Mouse (Mus musculus): ENCODE results near the gene Mamstr. TPM values are rescaled to one million over a fixed set of nuclear protein-coding genes. Genes with fewer than 3 reads are reported as not detected.

Mamstr gene
- 2.5 and 2.7 TPM in 2 replicates for polyA plus RNA-seq (2015; fragmentation: Nextera tagmentation; extraction: Ambion mirVana)

GRCm38 (mm10) chr7:45639561-45640027, at the start of gene Mamstr:
Mamstr (plus strand) TSS chr7:45639977.
- Histone ChIP-seq H3K9me3 (no peaks in the 10 kb centered on the region), H3K4me2 (replicated peaks) (no peak within 1 kb of the TSS), H3K27ac (replicated peaks) (no peak within 1 kb of the TSS), H3K27me3 (no peaks in the 10 kb centered on the region), H3K4me3 (no peak within 1 kb of the TSS), H3K36me3 (peaks cover 8% of the 10 kb centered on the region; the same call in 1 of the 2 replicates), H3K4me1 (peaks cover 31% of the 10 kb centered on the region), H3K9ac (replicated peaks) (no peak within 1 kb of the TSS)
- 29% methylated on average over 19 of the region's 19 CpGs for WGBS
- no peak for ATAC-seq (replicated peaks)

DNA sequence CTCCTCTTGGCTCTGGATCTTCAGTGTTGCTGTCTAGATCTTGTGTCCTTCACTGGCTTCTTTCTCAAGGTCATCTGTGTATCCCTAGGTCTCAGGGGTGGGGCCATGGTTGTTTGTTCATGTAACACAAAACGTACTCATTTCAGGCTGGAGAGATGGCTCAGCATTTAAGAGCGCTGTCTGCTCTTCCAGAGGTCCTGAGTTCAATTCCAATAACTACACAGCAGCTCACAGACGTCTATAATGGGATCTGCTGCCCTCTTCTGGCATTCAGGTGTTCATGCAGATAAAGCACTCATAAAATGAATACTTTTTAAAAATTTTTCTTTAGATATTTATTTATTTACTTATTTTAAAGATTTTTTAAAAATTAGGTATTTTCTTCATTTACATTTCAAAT, 48.9 kb upstream of the Mamstr start:
- no peaks in the 10 kb centered on the region for H3K9me3 ChIP-seq
- no peak overlapping the region for H3K4me3 ChIP-seq
- no peak overlapping the region for H3K9ac ChIP-seq (replicated peaks)
- WGBS, result 66% methylated on average over 3 of the region's 3 CpGs
- no peak overlapping the region for H3K4me2 ChIP-seq (replicated peaks)
- H3K27me3 ChIP-seq, result no peaks in the 10 kb centered on the region
- no peaks in the 10 kb centered on the region; the same call in 1 of the 2 replicates for H3K36me3 ChIP-seq
- no peak for ATAC-seq (replicated peaks)
- no peak overlapping the region for H3K27ac ChIP-seq (replicated peaks)
- peaks cover 4% of the 10 kb centered on the region for H3K4me1 ChIP-seq

DNA sequence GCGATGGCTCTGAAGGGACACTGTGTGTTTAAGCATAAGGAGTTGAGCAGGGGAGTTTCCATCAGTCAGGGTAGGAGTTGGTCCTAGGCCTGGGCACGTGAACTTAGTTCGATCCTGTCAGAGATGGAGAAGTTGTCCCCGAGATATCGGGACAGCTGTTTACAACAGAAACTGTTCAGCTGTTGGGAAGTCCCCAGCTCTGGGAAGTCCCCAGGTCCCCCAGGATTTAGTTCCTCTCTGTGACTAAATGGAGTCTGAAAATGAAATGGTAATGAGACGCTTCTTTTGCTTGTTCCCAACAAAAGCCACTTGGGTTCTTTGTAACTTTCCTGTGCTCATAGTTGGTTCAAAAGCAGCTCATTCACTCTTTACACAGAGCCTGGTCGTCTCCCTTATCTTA, 47.9 kb upstream of the Mamstr start:
- H3K4me2 ChIP-seq (replicated peaks), result no peak overlapping the region
- no peak overlapping the region for H3K4me3 ChIP-seq
- WGBS, result 75% methylated on average over 7 of the region's 7 CpGs
- ATAC-seq (replicated peaks), result no peak
- no peaks in the 10 kb centered on the region for H3K36me3 ChIP-seq
- H3K9ac ChIP-seq (replicated peaks), result no peak overlapping the region
- no peak overlapping the region for H3K27ac ChIP-seq (replicated peaks)
- H3K4me1 ChIP-seq, result peaks cover 4% of the 10 kb centered on the region
- no peaks in the 10 kb centered on the region for H3K9me3 ChIP-seq
- H3K27me3 ChIP-seq, result no peaks in the 10 kb centered on the region

DNA sequence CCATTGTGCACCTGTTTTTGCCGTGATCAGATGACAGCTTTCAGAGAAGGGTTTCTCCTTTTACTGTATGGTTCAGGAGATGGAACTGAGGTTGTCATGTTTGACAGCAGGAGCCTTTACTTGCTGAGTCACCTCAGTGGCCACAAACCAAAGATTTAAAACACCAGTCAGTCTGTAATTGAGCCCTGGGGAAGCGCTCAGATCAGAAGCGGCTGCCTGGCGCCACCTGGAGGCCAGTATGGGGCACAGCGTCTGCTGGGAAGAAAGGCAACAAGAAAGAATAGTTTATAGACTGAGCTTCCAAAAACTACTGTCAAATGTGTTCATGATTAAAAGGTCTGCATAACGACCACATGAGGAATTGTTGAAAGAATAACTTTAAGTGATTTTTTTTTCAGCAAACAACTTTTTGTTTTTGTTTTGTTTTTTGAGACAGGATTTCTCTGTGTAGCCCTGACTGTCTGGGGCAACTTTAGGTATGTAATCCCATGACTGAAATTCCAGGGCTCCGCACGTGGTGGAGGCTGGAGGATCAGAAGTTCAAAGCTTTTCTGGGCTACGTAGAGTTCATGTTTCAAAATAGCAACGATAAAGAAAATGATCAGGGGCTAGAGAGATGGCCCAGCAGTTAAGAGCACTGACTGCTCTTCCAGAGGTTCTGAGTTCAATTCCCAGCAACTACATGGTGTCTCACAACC, 46.5 kb upstream of the Mamstr start:
- Histone ChIP-seq H3K9ac (replicated peaks) (no peak overlapping the region), H3K4me3 (no peak overlapping the region), H3K4me2 (replicated peaks) (no peak overlapping the region), H3K27me3 (no peaks in the 10 kb centered on the region), H3K27ac (replicated peaks) (no peak overlapping the region), H3K36me3 (no peaks in the 10 kb centered on the region), H3K4me1 (peaks cover 4% of the 10 kb centered on the region), H3K9me3 (no peaks in the 10 kb centered on the region)
- ATAC-seq (replicated peaks), result no peak
- 25% methylated on average over 10 of the region's 10 CpGs for WGBS

DNA sequence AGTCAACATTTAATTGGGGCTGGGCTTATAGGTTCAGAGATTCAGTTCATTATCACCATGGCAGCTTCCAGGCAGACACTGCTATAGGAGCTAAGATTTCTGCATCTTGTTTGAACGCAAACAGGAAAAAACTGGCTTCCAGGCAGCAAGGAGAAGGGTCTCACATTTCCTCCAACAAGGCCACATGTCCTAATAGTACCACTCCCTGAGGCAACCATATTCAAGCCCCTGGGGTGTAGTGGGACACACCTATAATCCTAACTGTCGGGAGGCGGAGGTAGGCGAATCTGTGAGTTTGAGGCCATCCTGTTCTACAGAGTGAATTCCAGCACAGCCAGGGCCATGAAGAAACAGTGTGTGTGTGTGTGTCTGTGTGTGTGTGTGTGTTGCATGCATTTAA, 44.6 kb upstream of the Mamstr start:
- 79% methylated on average over 4 of the region's 4 CpGs for WGBS
- Histone ChIP-seq H3K27me3 (no peaks in the 10 kb centered on the region), H3K4me1 (no peaks in the 10 kb centered on the region), H3K27ac (replicated peaks) (no peak overlapping the region), H3K9me3 (no peaks in the 10 kb centered on the region), H3K9ac (replicated peaks) (no peak overlapping the region), H3K4me2 (replicated peaks) (no peak overlapping the region), H3K36me3 (no peaks in the 10 kb centered on the region), H3K4me3 (no peak overlapping the region)
- no peak for ATAC-seq (replicated peaks)

GRCm38 (mm10) chr7:45596107-45596506, 43.7 kb upstream of the Mamstr start:
- Histone ChIP-seq H3K9me3 (no peaks in the 10 kb centered on the region), H3K9ac (replicated peaks) (no peak overlapping the region), H3K4me2 (replicated peaks) (no peak overlapping the region), H3K36me3 (no peaks in the 10 kb centered on the region), H3K4me1 (no peaks in the 10 kb centered on the region), H3K4me3 (no peak overlapping the region), H3K27me3 (no peaks in the 10 kb centered on the region), H3K27ac (replicated peaks) (no peak overlapping the region)
- no peak for ATAC-seq (replicated peaks)
- WGBS, result 82% methylated on average over 1 of the region's 1 CpGs

- no peaks in the 10 kb centered on the region for H3K9me3 ChIP-seq
- no peaks in the 10 kb centered on the region for H3K27me3 ChIP-seq
- no peak overlapping the region for H3K4me2 ChIP-seq (replicated peaks)
- H3K4me1 ChIP-seq, result no peaks in the 10 kb centered on the region
- 91% methylated on average over 5 of the region's 5 CpGs for WGBS
- no peak for ATAC-seq (replicated peaks)
- no peaks in the 10 kb centered on the region for H3K36me3 ChIP-seq
- no peak overlapping the region for H3K27ac ChIP-seq (replicated peaks)
- H3K4me3 ChIP-seq, result no peak overlapping the region
- no peak overlapping the region for H3K9ac ChIP-seq (replicated peaks)
Measured at GRCm38 (mm10) chr7:45597013-45597412, 42.8 kb upstream of the Mamstr start.

- no peaks in the 10 kb centered on the region for H3K4me1 ChIP-seq
- H3K9me3 ChIP-seq, result no peaks in the 10 kb centered on the region
- H3K9ac ChIP-seq (replicated peaks), result no peak overlapping the region
- no peak for ATAC-seq (replicated peaks)
- H3K4me3 ChIP-seq, result no peak overlapping the region
- no peak overlapping the region for H3K27ac ChIP-seq (replicated peaks)
- WGBS, result 88% methylated on average over 6 of the region's 6 CpGs
- no peaks in the 10 kb centered on the region for H3K36me3 ChIP-seq
- H3K4me2 ChIP-seq (replicated peaks), result no peak overlapping the region
- no peaks in the 10 kb centered on the region for H3K27me3 ChIP-seq
Measured at GRCm38 (mm10) chr7:45597527-45597926, 42.2 kb upstream of the Mamstr start.

DNA sequence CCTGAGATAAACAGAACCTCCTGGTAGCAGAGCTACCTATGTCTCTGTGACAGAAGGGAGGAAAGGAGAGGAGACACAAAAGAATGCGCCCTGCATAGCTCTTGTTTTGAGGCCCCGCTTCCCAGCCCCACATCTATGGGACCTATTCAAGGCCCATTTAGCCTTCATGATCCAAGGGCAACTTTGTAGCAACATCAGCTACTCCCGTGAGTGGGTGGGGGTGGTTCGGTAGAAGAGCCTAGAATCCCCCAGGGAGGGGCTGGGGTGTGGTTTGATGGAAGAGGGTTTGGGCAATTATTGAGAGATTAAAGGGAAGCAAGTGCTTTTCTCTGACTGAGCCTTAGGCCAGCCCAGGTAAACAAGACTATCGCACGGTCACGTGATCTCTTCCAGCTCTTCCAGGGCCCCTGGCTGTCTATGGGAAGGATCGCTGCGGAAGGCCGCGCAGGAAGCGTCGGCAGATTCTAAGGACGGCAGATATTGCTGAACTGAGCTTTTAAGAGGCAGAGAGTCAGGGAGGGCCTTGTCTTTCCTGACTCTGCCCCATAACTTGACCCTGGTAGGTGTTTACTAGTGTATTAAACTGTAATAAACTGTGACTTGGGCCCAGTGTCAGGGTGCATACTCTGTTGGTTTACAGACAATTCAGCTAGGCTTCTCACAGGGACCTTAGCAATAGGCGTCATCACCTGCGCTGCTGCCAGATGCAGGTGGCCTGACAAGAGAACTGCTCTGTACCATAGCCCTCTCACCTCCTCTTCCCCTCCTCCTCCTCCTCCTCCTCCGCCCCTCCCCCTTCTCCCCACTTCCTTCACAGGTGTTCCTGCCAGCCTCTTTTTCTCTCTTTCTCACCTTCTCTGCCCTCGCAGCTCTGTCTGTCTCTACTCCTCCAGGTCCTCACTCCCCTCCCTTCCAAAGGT, 40.6 kb upstream of the Mamstr start:
- H3K36me3 ChIP-seq, result no peaks in the 10 kb centered on the region
- H3K4me2 ChIP-seq (replicated peaks), result no peak overlapping the region
- 48% methylated on average over 18 of the region's 18 CpGs for WGBS
- ATAC-seq (replicated peaks), result no peak
- no peak overlapping the region for H3K27ac ChIP-seq (replicated peaks)
- H3K4me1 ChIP-seq, result no peaks in the 10 kb centered on the region
- H3K4me3 ChIP-seq, result no peak overlapping the region
- no peaks in the 10 kb centered on the region for H3K9me3 ChIP-seq
- no peaks in the 10 kb centered on the region for H3K27me3 ChIP-seq
- H3K9ac ChIP-seq (replicated peaks), result no peak overlapping the region

GRCm38 (mm10) chr7:45605704-45606289, 34.0 kb upstream of the Mamstr start:
- Histone ChIP-seq H3K27ac (replicated peaks) (no peak overlapping the region), H3K27me3 (no peaks in the 10 kb centered on the region), H3K9ac (replicated peaks) (no peak overlapping the region), H3K4me2 (replicated peaks) (no peak overlapping the region), H3K4me1 (no peaks in the 10 kb centered on the region), H3K4me3 (no peak overlapping the region), H3K9me3 (no peaks in the 10 kb centered on the region), H3K36me3 (no peaks in the 10 kb centered on the region)
- 82% methylated on average over 9 of the region's 9 CpGs for WGBS
- ATAC-seq (replicated peaks), result no peak

DNA sequence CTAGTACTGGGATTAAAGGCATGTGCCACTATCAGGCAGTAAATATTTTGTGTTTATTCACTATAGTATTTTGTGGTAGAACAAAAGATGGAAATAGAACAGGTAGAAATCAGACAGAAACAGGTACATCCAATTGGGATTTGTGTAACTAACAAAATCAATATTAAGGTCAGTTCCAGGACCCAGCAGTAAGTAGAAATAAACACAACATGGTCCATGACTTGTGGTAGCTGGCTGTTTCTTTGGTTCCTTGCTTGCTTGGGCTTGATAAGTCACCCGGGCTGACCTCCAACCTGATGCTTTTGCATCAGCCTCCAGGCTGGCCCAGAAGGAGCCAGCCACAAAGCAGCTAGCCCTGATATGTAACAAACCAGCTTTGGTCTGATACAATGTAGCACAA, 30.3 kb upstream of the Mamstr start:
- Histone ChIP-seq H3K4me3 (no peak overlapping the region), H3K9me3 (no peaks in the 10 kb centered on the region), H3K27ac (replicated peaks) (no peak overlapping the region), H3K4me1 (no peaks in the 10 kb centered on the region), H3K9ac (replicated peaks) (no peak overlapping the region), H3K27me3 (no peaks in the 10 kb centered on the region), H3K4me2 (replicated peaks) (no peak overlapping the region), H3K36me3 (no peaks in the 10 kb centered on the region)
- no peak for ATAC-seq (replicated peaks)
- WGBS, result 73% methylated on average over 1 of the region's 1 CpGs

GRCm38 (mm10) chr7:45616277-45616676, 23.5 kb upstream of the Mamstr start:
- no peak for ATAC-seq (replicated peaks)
- Histone ChIP-seq H3K36me3 (no peaks in the 10 kb centered on the region), H3K4me3 (no peak overlapping the region), H3K27me3 (peaks cover 27% of the 10 kb centered on the region), H3K9me3 (no peaks in the 10 kb centered on the region), H3K4me1 (no peaks in the 10 kb centered on the region), H3K4me2 (replicated peaks) (no peak overlapping the region), H3K9ac (replicated peaks) (no peak overlapping the region), H3K27ac (replicated peaks) (no peak overlapping the region)
- WGBS, result 26% methylated on average over 6 of the region's 6 CpGs
